Mouse (Mus musculus): ENCODE measurements around the gene Tsc22d3.

DNA sequence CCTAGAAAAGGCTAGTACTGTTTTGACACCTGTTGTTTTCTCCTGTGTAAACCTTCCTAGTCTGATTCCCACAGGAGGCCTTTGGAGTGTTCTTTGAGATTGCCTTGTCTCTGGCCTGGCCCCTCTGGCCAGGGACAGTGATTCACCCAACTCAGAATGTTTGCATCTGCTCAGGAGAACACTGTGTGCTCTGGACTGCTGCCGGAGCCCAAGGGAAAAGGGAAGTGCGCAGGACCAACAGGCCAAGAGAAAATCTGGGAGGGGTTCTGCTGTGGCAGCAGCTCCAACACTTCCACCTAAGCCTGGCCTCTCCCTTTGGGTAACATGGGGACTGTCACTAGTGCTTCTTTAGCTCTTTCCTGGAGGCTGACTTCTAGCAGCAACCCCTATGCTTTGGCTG, 87.1 kb downstream of the Tsc22d3 start:
- no peak for TF ChIP-seq POLR2A (IDR thresholded peaks at IDR 0.05; ENCODE audit: insufficient read length, low read depth)
- TF ChIP-seq MAX (IDR thresholded peaks at IDR 0.05; ENCODE audit: low read depth): no peak
- no peak for TF ChIP-seq TCF12 (IDR thresholded peaks at IDR 0.05; ENCODE audit: insufficient read depth, poor library complexity, severe bottlenecking)
- TF ChIP-seq TCF3 (IDR thresholded peaks at IDR 0.05; ENCODE audit: insufficient read length, low read depth): no peak
- no peak for TF ChIP-seq E2F4 (IDR thresholded peaks at IDR 0.05; ENCODE audit: insufficient read depth)
- no peak for TF ChIP-seq CEBPB (IDR thresholded peaks at IDR 0.05; ENCODE audit: insufficient read depth, poor library complexity, severe bottlenecking)
- no peak for TF ChIP-seq USF1 (IDR thresholded peaks at IDR 0.05; ENCODE audit: low read depth)
- no peak for TF ChIP-seq POLR2AphosphoS2 (IDR thresholded peaks at IDR 0.05; ENCODE audit: insufficient read length, low read depth)
